Mouse (Mus musculus) layer of hippocampus, adult 9-11 months (tissue): ENCODE results near the gene Zbed3.
A peak's percentile ranks its signal among the peaks of the same experiment; 100 is the strongest.

Source experiments
- DNase-seq: peaks from one replicate; pipeline ENCODE4 v3.0.0; 2022

Gene Zbed3

GRCm38 (mm10) chr13:95323400-95323799 is at the start of gene Zbed3:
TSS of gene Zbed3 (plus strand) at chr13:95323612.
- DNase-seq: no peak

GRCm38 (mm10) chr13:95278426-95279025 is 44.9 kb upstream of the Zbed3 start:
- no peak for DNase-seq

- no peak for DNase-seq
These were observed 41.4 kb upstream of the Zbed3 start for GRCm38 (mm10) chr13:95281740-95282673.

GRCm38 (mm10) chr13:95286989-95287388 is 36.4 kb upstream of the Zbed3 start:
- DNase-seq: peak; percentile 71

GRCm38 (mm10) chr13:95288027-95288426 is 35.4 kb upstream of the Zbed3 start:
- no peak for DNase-seq

GRCm38 (mm10) chr13:95291983-95292382 is 31.4 kb upstream of the Zbed3 start:
- no peak for DNase-seq

- DNase-seq: no peak
These were observed 23.5 kb upstream of the Zbed3 start for GRCm38 (mm10) chr13:95299956-95300355.

- DNase-seq: no peak
These were observed 16.8 kb upstream of the Zbed3 start for GRCm38 (mm10) chr13:95306596-95306995.

GRCm38 (mm10) chr13:95307100-95307655 is 16.2 kb upstream of the Zbed3 start:
- DNase-seq: no peak

GRCm38 (mm10) chr13:95312016-95312415 is 11.4 kb upstream of the Zbed3 start:
- peak; percentile 55 for DNase-seq

GRCm38 (mm10) chr13:95319153-95319552 is 4.3 kb upstream of the Zbed3 start:
- no peak for DNase-seq

GRCm38 (mm10) chr13:95320451-95320850 is 3.0 kb upstream of the Zbed3 start:
- DNase-seq: no peak

GRCm38 (mm10) chr13:95323950-95324625 is 676 bp downstream of the Zbed3 start:
- DNase-seq: peak; percentile 44

GRCm38 (mm10) chr13:95324626-95325079 is 1.2 kb downstream of the Zbed3 start:
- no peak for DNase-seq

GRCm38 (mm10) chr13:95325080-95325906 is 1.9 kb downstream of the Zbed3 start:
- peak; percentile 56 for DNase-seq

- DNase-seq: no peak
These were observed 2.6 kb downstream of the Zbed3 start for GRCm38 (mm10) chr13:95325907-95326550.

- DNase-seq: no peak
These were observed 3.4 kb downstream of the Zbed3 start for GRCm38 (mm10) chr13:95326611-95327344.

- DNase-seq: no peak
These were observed 3.9 kb downstream of the Zbed3 start for GRCm38 (mm10) chr13:95327345-95327741.

- DNase-seq: no peak
These were observed 5.4 kb downstream of the Zbed3 start for GRCm38 (mm10) chr13:95328767-95329166.

- DNase-seq: no peak
These were observed 7.1 kb downstream of the Zbed3 start for GRCm38 (mm10) chr13:95330507-95330906.
